Mouse (Mus musculus): ENCODE measurements at regions not wholly inside any gene's neighbourhood (a gene's known extent, or its start where the extent isn't known, plus 50 kb on each side); places are given as distances from the start of the nearest gene placed in this dataset.

- DNase-seq (ENCODE audit: low spot score in 2 of 2), result no peak
- H3K4me3 ChIP-seq, result no peak overlapping the region
- no peak for TF ChIP-seq CTCF (conservative IDR thresholded peaks at IDR 0.05)
Observed at GRCm38 (mm10) chr17:68057264-68057663, 53.3 kb upstream of the Arhgap28 start.

GRCm38 (mm10) chr17:68060455-68060854 lies 56.5 kb upstream of the Arhgap28 start:
- Histone ChIP-seq H3K27ac (no peak overlapping the region), H3K4me3 (no peak overlapping the region)
- no peak for DNase-seq (ENCODE audit: low spot score in 2 of 2)
- TF ChIP-seq CTCF (conservative IDR thresholded peaks at IDR 0.05), result no peak

More at GRCm38 (mm10) chr17:68057264-68057663, 53.3 kb upstream of the Arhgap28 start:
- H3K27ac ChIP-seq, result no peak overlapping the region

- TF ChIP-seq CTCF (conservative IDR thresholded peaks at IDR 0.05), result no peak
- Histone ChIP-seq H3K4me3 (no peak overlapping the region), H3K27ac (no peak overlapping the region)
- no peak for DNase-seq (ENCODE audit: low spot score in 2 of 2)
Observed at GRCm38 (mm10) chr17:68065751-68066150, 61.8 kb upstream of the Arhgap28 start.

GRCm38 (mm10) chr17:68066204-68066603 lies 62.3 kb upstream of the Arhgap28 start:
- no peak for TF ChIP-seq CTCF (conservative IDR thresholded peaks at IDR 0.05)

GRCm38 (mm10) chr17:68069008-68069407 lies 65.1 kb upstream of the Arhgap28 start:
- no peak overlapping the region for H3K4me3 ChIP-seq
- DNase-seq (ENCODE audit: low spot score in 2 of 2), result no peak
- no peak for TF ChIP-seq CTCF (conservative IDR thresholded peaks at IDR 0.05)
- H3K27ac ChIP-seq, result no peak overlapping the region

More at GRCm38 (mm10) chr17:68066204-68066603, 62.3 kb upstream of the Arhgap28 start:
- no peak for DNase-seq (ENCODE audit: low spot score in 2 of 2)
- Histone ChIP-seq H3K4me3 (no peak overlapping the region), H3K27ac (no peak overlapping the region)

GRCm38 (mm10) chr17:68069484-68069883 lies 65.6 kb upstream of the Arhgap28 start:
- Histone ChIP-seq H3K4me3 (no peak overlapping the region), H3K27ac (no peak overlapping the region)
- DNase-seq (ENCODE audit: low spot score in 2 of 2), result no peak
- TF ChIP-seq CTCF (conservative IDR thresholded peaks at IDR 0.05), result no peak

GRCm38 (mm10) chr17:68071472-68071871 lies 67.6 kb upstream of the Arhgap28 start:
- DNase-seq (ENCODE audit: low spot score in 2 of 2), result no peak
- TF ChIP-seq CTCF (conservative IDR thresholded peaks at IDR 0.05), result no peak
- Histone ChIP-seq H3K27ac (no peak overlapping the region), H3K4me3 (no peak overlapping the region)

- DNase-seq (ENCODE audit: low spot score in 2 of 2), result peak; percentile 31 to 34
- peak; percentile 26; the same call in 1 of the 2 replicates for TF ChIP-seq CTCF (conservative IDR thresholded peaks at IDR 0.05)
- no peak overlapping the region for H3K4me3 ChIP-seq
- H3K27ac ChIP-seq, result no peak overlapping the region
Observed at GRCm38 (mm10) chr17:68075712-68076111, 71.8 kb upstream of the Arhgap28 start.

GRCm38 (mm10) chr17:68078709-68079108 lies 74.8 kb upstream of the Arhgap28 start:
- Histone ChIP-seq H3K4me3 (no peak overlapping the region), H3K27ac (no peak overlapping the region)
- DNase-seq (ENCODE audit: low spot score in 2 of 2), result no peak
- no peak for TF ChIP-seq CTCF (conservative IDR thresholded peaks at IDR 0.05)

- DNase-seq (ENCODE audit: low spot score in 2 of 2), result no peak
- no peak overlapping the region for H3K4me3 ChIP-seq
- no peak overlapping the region for H3K27ac ChIP-seq
- TF ChIP-seq CTCF (conservative IDR thresholded peaks at IDR 0.05), result no peak
Observed at GRCm38 (mm10) chr17:68084446-68084845, 80.5 kb upstream of the Arhgap28 start.

GRCm38 (mm10) chr17:68087149-68087548 lies 83.2 kb upstream of the Arhgap28 start:
- DNase-seq (ENCODE audit: low spot score in 2 of 2), result no peak
- no peak overlapping the region for H3K27ac ChIP-seq

GRCm38 (mm10) chr17:68089179-68089578 lies 85.3 kb upstream of the Arhgap28 start:
- no peak for TF ChIP-seq CTCF (conservative IDR thresholded peaks at IDR 0.05)
- H3K27ac ChIP-seq, result no peak overlapping the region
- no peak for DNase-seq (ENCODE audit: low spot score in 2 of 2)

More at GRCm38 (mm10) chr17:68087149-68087548, 83.2 kb upstream of the Arhgap28 start:
- TF ChIP-seq CTCF (conservative IDR thresholded peaks at IDR 0.05), result no peak
- H3K4me3 ChIP-seq, result no peak overlapping the region

GRCm38 (mm10) chr17:68089830-68090229 lies 85.9 kb upstream of the Arhgap28 start:
- no peak for TF ChIP-seq CTCF (conservative IDR thresholded peaks at IDR 0.05)
- no peak overlapping the region for H3K27ac ChIP-seq

More at GRCm38 (mm10) chr17:68089179-68089578, 85.3 kb upstream of the Arhgap28 start:
- H3K4me3 ChIP-seq, result no peak overlapping the region

GRCm38 (mm10) chr17:68096982-68097381 lies 93.1 kb upstream of the Arhgap28 start:
- no peak for TF ChIP-seq CTCF (conservative IDR thresholded peaks at IDR 0.05)
- Histone ChIP-seq H3K27ac (no peak overlapping the region), H3K4me3 (no peak overlapping the region)
- no peak for DNase-seq (ENCODE audit: low spot score in 2 of 2)

More at GRCm38 (mm10) chr17:68089830-68090229, 85.9 kb upstream of the Arhgap28 start:
- no peak for DNase-seq (ENCODE audit: low spot score in 2 of 2)
- H3K4me3 ChIP-seq, result no peak overlapping the region
